Mouse (Mus musculus) ES-E14 (cell line): ENCODE measurements at regions not wholly inside any gene's neighbourhood (a gene's known extent, or its start where the extent isn't known, plus 50 kb on each side); places are given as distances from the start of the nearest gene placed in this dataset.

Experiments
- DNase-seq: peaks from one replicate; pipeline ENCODE4 v3.0.0-alpha.2; 2013; ENCODE audit warnings: low read depth, low spot score
- H3K27ac ChIP-seq: 2 replicates; pipeline ENCODE4 v1.5.1; 2012; ENCODE audit warnings: low read depth, mild to moderate bottlenecking, low read length, moderate library complexity, mixed read lengths; ENCODE audit not compliant: poor library complexity, insufficient read depth, severe bottlenecking
- H3K36me3 ChIP-seq: 2 replicates; pipeline ENCODE4 v1.6.1; 2012; ENCODE audit warnings: mild to moderate bottlenecking, low read length, moderate library complexity, mixed read lengths; ENCODE audit not compliant: control insufficient read depth, poor library complexity, insufficient read depth, severe bottlenecking
- H3K4me1 ChIP-seq, 2 experiments: fragments of 150-350 bp in 1 of 2; sonication (generic) in 1 of 2; 2 replicates each; pipeline ENCODE4 v1.6.1; 2012; ENCODE audit warnings: low read length in 2 of 2, mild to moderate bottlenecking in 1 of 2, mixed read lengths in 1 of 2; ENCODE audit not compliant: control insufficient read depth in 2 of 2, insufficient read depth in 2 of 2, poor library complexity in 1 of 2
- H3K4me3 ChIP-seq, 2 experiments: fragments of 150-350 bp in 1 of 2; sonication (generic) in 1 of 2; 2 replicates each; pipeline ENCODE4 v1.5.1; 2012; ENCODE audit warnings: low read length in 2 of 2, low read depth in 1 of 2, mild to moderate bottlenecking in 1 of 2, mixed read lengths in 1 of 2; ENCODE audit not compliant: insufficient read depth in 1 of 2, poor library complexity in 1 of 2, severe bottlenecking in 1 of 2
- H3K9ac ChIP-seq: 2 replicates; pipeline ENCODE4 v1.6.1; 2012; ENCODE audit warnings: low read depth, mild to moderate bottlenecking, low read length, mixed read lengths; ENCODE audit not compliant: poor library complexity, insufficient read depth, severe bottlenecking
- H3K9me3 ChIP-seq: fragments of 150-350 bp; sonication (generic); 2 replicates; pipeline ENCODE4 v1.6.1; 2012; ENCODE audit warnings: low read depth, mild to moderate bottlenecking, low read length; ENCODE audit not compliant: control insufficient read depth, insufficient read depth
- CHD2 ChIP-seq: IDR thresholded peaks from 2 replicates; pipeline ENCODE4 v1.6.1; 2014; ENCODE audit warnings: mild to moderate bottlenecking, low read depth, low read length, inconsistent platforms
- HCFC1 ChIP-seq: IDR thresholded peaks from 2 replicates; pipeline ENCODE4 v1.6.1; 2012; ENCODE audit warnings: low read length, inconsistent platforms, borderline replicate concordance; ENCODE audit not compliant: insufficient read depth
- MAFK ChIP-seq: IDR thresholded peaks from 2 replicates; pipeline ENCODE4 v1.6.1; 2014; ENCODE audit warnings: mild to moderate bottlenecking, low read depth, low read length, inconsistent platforms; ENCODE audit not compliant: insufficient read depth
- ZC3H11A ChIP-seq: IDR thresholded peaks from 2 replicates; pipeline ENCODE4 v1.6.1; 2012; ENCODE audit warnings: low read depth, mild to moderate bottlenecking, inconsistent platforms, low read length, borderline replicate concordance
- ZNF384 ChIP-seq: IDR thresholded peaks from 2 replicates; pipeline ENCODE4 v1.6.1; 2012; ENCODE audit warnings: low read depth, low read length, inconsistent platforms
- in situ Hi-C, 2 experiments: fragments of 600-800 bp; cut with MboI; formaldehyde crosslinking; loops; one replicate each; pipeline ENCODE4 v1.15.1; 2025; ENCODE audit warnings: low sequenced_read_pairs in 2 of 2, inconsistent platforms in 1 of 2; ENCODE audit not compliant: unreplicated experiment in 2 of 2

DNA sequence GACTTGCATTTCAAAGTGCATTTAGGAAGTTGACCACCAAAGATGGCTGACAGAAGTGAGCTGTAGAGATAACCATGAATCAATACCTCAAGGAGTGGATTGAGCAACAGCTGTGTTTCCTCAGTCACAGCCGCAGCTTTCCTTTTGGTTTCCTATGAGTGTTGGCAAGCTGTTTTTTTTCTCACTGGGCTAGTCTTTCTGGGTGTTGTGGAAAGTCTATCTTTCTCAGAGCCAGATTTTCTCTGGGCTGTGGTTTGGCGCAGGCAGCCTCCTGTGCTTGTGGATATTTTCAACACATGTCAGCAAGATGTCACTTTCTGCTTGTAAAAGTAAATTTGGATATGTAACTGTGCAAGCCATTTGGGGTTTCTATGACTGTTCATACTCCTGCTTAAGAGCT, 268.6 kb upstream of the Sp4 start:
- no peaks in the 10 kb centered on the region; a peak in 1 of 4 replicates for H3K4me1 ChIP-seq
- H3K36me3 ChIP-seq, result no peaks in the 10 kb centered on the region
- no peak overlapping the region for H3K9ac ChIP-seq
- TF ChIP-seq ZC3H11A (no peak), HCFC1 (no peak)
- DNase-seq, result no peak
- in situ Hi-C loops, result no loop called here
- no peak overlapping the region for H3K4me3 ChIP-seq
- no peaks in the 10 kb centered on the region for H3K9me3 ChIP-seq
- no peak overlapping the region for H3K27ac ChIP-seq

DNA sequence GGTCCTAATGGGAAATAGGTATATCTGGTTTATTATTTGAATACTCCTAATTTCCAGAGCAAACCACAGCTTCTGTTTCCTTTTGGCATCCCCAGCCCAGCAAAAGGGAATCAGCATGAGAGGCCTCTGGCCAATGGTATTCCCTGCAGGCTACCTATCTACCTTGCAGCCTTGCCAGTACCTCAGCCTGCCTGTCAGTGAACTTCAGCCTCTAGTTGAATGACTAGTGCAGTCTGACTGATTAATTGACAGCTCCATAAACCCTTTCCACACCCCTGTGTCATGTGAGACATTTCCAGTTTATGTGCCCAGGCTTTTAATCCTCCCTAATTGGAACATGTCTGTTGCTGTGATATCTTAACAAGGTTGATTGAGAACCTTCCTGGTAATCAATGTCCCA, 265.4 kb upstream of the Sp4 start:
- H3K4me1 ChIP-seq, result peaks cover 0 to 3% of the 10 kb centered on the region in 2 experiments; a peak in 1 of 4 replicates
- H3K36me3 ChIP-seq, result no peaks in the 10 kb centered on the region
- in situ Hi-C loops, result no loop called here
- TF ChIP-seq ZNF384 (no peak), CHD2 (no peak), MAFK (no peak), ZC3H11A (no peak), HCFC1 (no peak)
- no peak overlapping the region for H3K4me3 ChIP-seq
- H3K9me3 ChIP-seq, result no peaks in the 10 kb centered on the region
- H3K27ac ChIP-seq, result no peak overlapping the region
- no peak for DNase-seq
- H3K9ac ChIP-seq, result no peak overlapping the region

GRCm38 (mm10) chr12:118564394-118565112, 263.3 kb upstream of the Sp4 start:
- in situ Hi-C loops, result no loop called here
- no peak overlapping the region for H3K9ac ChIP-seq
- peaks cover 0 to 3% of the 10 kb centered on the region in 2 experiments; a peak in 1 of 4 replicates for H3K4me1 ChIP-seq
- no peak overlapping the region for H3K4me3 ChIP-seq
- TF ChIP-seq ZNF384 (no peak), HCFC1 (no peak), CHD2 (no peak), ZC3H11A (no peak), MAFK (no peak)
- no peak overlapping the region for H3K27ac ChIP-seq
- H3K36me3 ChIP-seq, result no peaks in the 10 kb centered on the region
- H3K9me3 ChIP-seq, result no peaks in the 10 kb centered on the region
- no peak for DNase-seq

GRCm38 (mm10) chr12:118562226-118562625, 261.0 kb upstream of the Sp4 start:
- Histone ChIP-seq H3K9me3 (no peaks in the 10 kb centered on the region), H3K4me1 (peaks cover 0 to 3% of the 10 kb centered on the region in 2 experiments; a peak in 1 of 4 replicates), H3K27ac (no peak overlapping the region), H3K4me3 (no peak overlapping the region), H3K36me3 (no peaks in the 10 kb centered on the region), H3K9ac (no peak overlapping the region)
- TF ChIP-seq MAFK, result no peak
- TF ChIP-seq HCFC1, result no peak
- in situ Hi-C loops, result no loop called here
- DNase-seq, result no peak

GRCm38 (mm10) chr12:118549071-118549470, 247.8 kb upstream of the Sp4 start:
- H3K9me3 ChIP-seq, result no peaks in the 10 kb centered on the region
- TF ChIP-seq ZNF384 (no peak), CHD2 (no peak), ZC3H11A (no peak), MAFK (no peak), HCFC1 (no peak)
- H3K4me3 ChIP-seq, result no peak overlapping the region
- H3K4me1 ChIP-seq, result no peaks in the 10 kb centered on the region
- in situ Hi-C loops, result no loop called here
- DNase-seq, result no peak
- no peak overlapping the region for H3K9ac ChIP-seq
- H3K36me3 ChIP-seq, result no peaks in the 10 kb centered on the region
- H3K27ac ChIP-seq, result no peak overlapping the region
